Mouse (Mus musculus): ENCODE measurements around the gene 1810062G17Rik. TPM values are rescaled to one million over a fixed set of nuclear protein-coding genes. Genes with fewer than 3 reads are reported as not detected.

1810062G17Rik gene
- polyA plus RNA-seq, 1 experiment = 0.46 TPM

- no peak overlapping the region for H3K4me3 ChIP-seq
Measured at GRCm38 (mm10) chr3:36442426-36442825, 33.3 kb upstream of the 1810062G17Rik start.

GRCm38 (mm10) chr3:36446041-36446440 lies 29.7 kb upstream of the 1810062G17Rik start:
- no peak for TF ChIP-seq E2F4 (IDR thresholded peaks at IDR 0.05; ENCODE audit: insufficient read depth)
- TF ChIP-seq TCF12 (IDR thresholded peaks at IDR 0.05; ENCODE audit: insufficient read depth, poor library complexity, severe bottlenecking) = no peak
- TF ChIP-seq MYOG (IDR thresholded peaks at IDR 0.05; ENCODE audit: control insufficient read depth in 1 of 3, insufficient read depth in 1 of 3, insufficient read length in 2 of 3, low read depth in 2 of 3) = no peak
- TF ChIP-seq USF1 (IDR thresholded peaks at IDR 0.05; ENCODE audit: low read depth) = no peak
- no peak for TF ChIP-seq REST (IDR thresholded peaks at IDR 0.05; ENCODE audit: insufficient read depth, insufficient read length)
- TF ChIP-seq SRF (IDR thresholded peaks at IDR 0.05; ENCODE audit: control insufficient read depth, insufficient read length, low read depth) = no peak
- TF ChIP-seq MAX (IDR thresholded peaks at IDR 0.05; ENCODE audit: low read depth) = no peak
- H3K36me3 ChIP-seq (ENCODE audit: control insufficient read depth, insufficient read depth) = peaks cover 32% of the 10 kb centered on the region
- H3ac ChIP-seq (ENCODE audit: control insufficient read depth, insufficient read length) = no peak overlapping the region
- H3K27me3 ChIP-seq (ENCODE audit: control insufficient read depth, insufficient read depth, insufficient read length) = no peaks in the 10 kb centered on the region
- H3K4me2 ChIP-seq (ENCODE audit: low read depth) = no peak overlapping the region
- H3K79me2 ChIP-seq (ENCODE audit: control insufficient read depth, insufficient read depth) = no peaks in the 10 kb centered on the region
- H3K4me3 ChIP-seq = no peak overlapping the region

More at GRCm38 (mm10) chr3:36442426-36442825, 33.3 kb upstream of the 1810062G17Rik start:
- H3K27me3 ChIP-seq (ENCODE audit: control insufficient read depth, insufficient read depth, insufficient read length) = no peaks in the 10 kb centered on the region
- H3ac ChIP-seq (ENCODE audit: control insufficient read depth, insufficient read length) = no peak overlapping the region
- H3K36me3 ChIP-seq (ENCODE audit: control insufficient read depth, insufficient read depth) = peaks cover 12% of the 10 kb centered on the region
- H3K4me2 ChIP-seq (ENCODE audit: low read depth) = no peak overlapping the region
- no peaks in the 10 kb centered on the region for H3K79me2 ChIP-seq (ENCODE audit: control insufficient read depth, insufficient read depth)
- TF ChIP-seq MYOG (IDR thresholded peaks at IDR 0.05; ENCODE audit: control insufficient read depth in 1 of 3, insufficient read depth in 1 of 3, insufficient read length in 2 of 3, low read depth in 2 of 3) = no peak
- TF ChIP-seq MYOD1 (IDR thresholded peaks at IDR 0.05; ENCODE audit: control insufficient read depth in 1 of 3, insufficient read length in 2 of 3, low read depth in 2 of 3) = no peak
- no peak for TF ChIP-seq TCF12 (IDR thresholded peaks at IDR 0.05; ENCODE audit: insufficient read depth, poor library complexity, severe bottlenecking)
- TF ChIP-seq E2F4 (IDR thresholded peaks at IDR 0.05; ENCODE audit: insufficient read depth) = no peak
- TF ChIP-seq MAX (IDR thresholded peaks at IDR 0.05; ENCODE audit: low read depth) = no peak
- TF ChIP-seq SRF (IDR thresholded peaks at IDR 0.05; ENCODE audit: control insufficient read depth, insufficient read length, low read depth) = no peak
- no peak for TF ChIP-seq REST (IDR thresholded peaks at IDR 0.05; ENCODE audit: insufficient read depth, insufficient read length)
- no peak for TF ChIP-seq USF1 (IDR thresholded peaks at IDR 0.05; ENCODE audit: low read depth)

- H3K79me2 ChIP-seq (ENCODE audit: control insufficient read depth, insufficient read depth) = no peaks in the 10 kb centered on the region
- no peak overlapping the region for H3K4me3 ChIP-seq
- peak; percentile 12 for TF ChIP-seq POLR2AphosphoS2 (IDR thresholded peaks at IDR 0.05; ENCODE audit: insufficient read length, low read depth)
- no peak for TF ChIP-seq POLR2A (IDR thresholded peaks at IDR 0.05; ENCODE audit: insufficient read length, low read depth)
- peaks cover 32% of the 10 kb centered on the region for H3K36me3 ChIP-seq (ENCODE audit: control insufficient read depth, insufficient read depth)
- H3ac ChIP-seq (ENCODE audit: control insufficient read depth, insufficient read length) = no peak overlapping the region
- no peaks in the 10 kb centered on the region for H3K27me3 ChIP-seq (ENCODE audit: control insufficient read depth, insufficient read depth, insufficient read length)
- no peak overlapping the region for H3K4me2 ChIP-seq (ENCODE audit: low read depth)
Measured at GRCm38 (mm10) chr3:36446506-36446905, 29.2 kb upstream of the 1810062G17Rik start.

- Histone ChIP-seq H3K27me3 (ENCODE audit: control insufficient read depth, insufficient read depth, insufficient read length) (no peaks in the 10 kb centered on the region), H3K79me2 (ENCODE audit: control insufficient read depth, insufficient read depth) (no peaks in the 10 kb centered on the region), H3K4me2 (ENCODE audit: low read depth) (no peak overlapping the region), H3K4me3 (no peak overlapping the region), H3K36me3 (ENCODE audit: control insufficient read depth, insufficient read depth) (peaks cover 34% of the 10 kb centered on the region), H3ac (ENCODE audit: control insufficient read depth, insufficient read length) (no peak overlapping the region)
- TF ChIP-seq SRF (IDR thresholded peaks at IDR 0.05; ENCODE audit: control insufficient read depth, insufficient read length, low read depth) = no peak
- TF ChIP-seq MYOG (IDR thresholded peaks at IDR 0.05; ENCODE audit: control insufficient read depth in 1 of 3, insufficient read depth in 1 of 3, insufficient read length in 2 of 3, low read depth in 2 of 3) = no peak
- TF ChIP-seq USF1 (IDR thresholded peaks at IDR 0.05; ENCODE audit: low read depth) = no peak
- no peak for TF ChIP-seq TCF3 (IDR thresholded peaks at IDR 0.05; ENCODE audit: insufficient read length, low read depth)
- TF ChIP-seq POLR2A (IDR thresholded peaks at IDR 0.05; ENCODE audit: insufficient read length, low read depth) = no peak
- TF ChIP-seq REST (IDR thresholded peaks at IDR 0.05; ENCODE audit: insufficient read depth, insufficient read length) = no peak
- TF ChIP-seq MYOD1 (IDR thresholded peaks at IDR 0.05; ENCODE audit: control insufficient read depth in 1 of 3, insufficient read length in 2 of 3, low read depth in 2 of 3) = no peak
- no peak for TF ChIP-seq MAX (IDR thresholded peaks at IDR 0.05; ENCODE audit: low read depth)
- no peak for TF ChIP-seq CEBPB (IDR thresholded peaks at IDR 0.05; ENCODE audit: insufficient read depth, poor library complexity, severe bottlenecking)
- TF ChIP-seq POLR2AphosphoS2 (IDR thresholded peaks at IDR 0.05; ENCODE audit: insufficient read length, low read depth) = no peak
- TF ChIP-seq TCF12 (IDR thresholded peaks at IDR 0.05; ENCODE audit: insufficient read depth, poor library complexity, severe bottlenecking) = no peak
- TF ChIP-seq E2F4 (IDR thresholded peaks at IDR 0.05; ENCODE audit: insufficient read depth) = no peak
Measured at GRCm38 (mm10) chr3:36446918-36447317, 28.8 kb upstream of the 1810062G17Rik start.

GRCm38 (mm10) chr3:36449292-36450165 lies 26.2 kb upstream of the 1810062G17Rik start:
- Histone ChIP-seq H3K27me3 (ENCODE audit: control insufficient read depth, insufficient read depth, insufficient read length) (no peaks in the 10 kb centered on the region), H3K79me2 (ENCODE audit: control insufficient read depth, insufficient read depth) (no peaks in the 10 kb centered on the region), H3K36me3 (ENCODE audit: control insufficient read depth, insufficient read depth) (peaks cover 57% of the 10 kb centered on the region), H3ac (ENCODE audit: control insufficient read depth, insufficient read length) (no peak overlapping the region), H3K4me2 (ENCODE audit: low read depth) (peak overlapping the region; percentile 63), H3K4me3 (no peak overlapping the region)
- peak in 1 of 3 experiments; percentile 45 for TF ChIP-seq MYOD1 (IDR thresholded peaks at IDR 0.05; ENCODE audit: control insufficient read depth in 1 of 3, insufficient read length in 2 of 3, low read depth in 2 of 3)
- TF ChIP-seq TCF12 (IDR thresholded peaks at IDR 0.05; ENCODE audit: insufficient read depth, poor library complexity, severe bottlenecking) = no peak
- TF ChIP-seq POLR2AphosphoS2 (IDR thresholded peaks at IDR 0.05; ENCODE audit: insufficient read length, low read depth) = no peak
- no peak for TF ChIP-seq SRF (IDR thresholded peaks at IDR 0.05; ENCODE audit: control insufficient read depth, insufficient read length, low read depth)
- TF ChIP-seq CEBPB (IDR thresholded peaks at IDR 0.05; ENCODE audit: insufficient read depth, poor library complexity, severe bottlenecking) = peak; percentile 70
- TF ChIP-seq TCF3 (IDR thresholded peaks at IDR 0.05; ENCODE audit: insufficient read length, low read depth) = no peak
- TF ChIP-seq MAX (IDR thresholded peaks at IDR 0.05; ENCODE audit: low read depth) = no peak
- TF ChIP-seq POLR2A (IDR thresholded peaks at IDR 0.05; ENCODE audit: insufficient read length, low read depth) = no peak
- TF ChIP-seq REST (IDR thresholded peaks at IDR 0.05; ENCODE audit: insufficient read depth, insufficient read length) = peak; percentile 22
- TF ChIP-seq E2F4 (IDR thresholded peaks at IDR 0.05; ENCODE audit: insufficient read depth) = no peak
- no peak for TF ChIP-seq USF1 (IDR thresholded peaks at IDR 0.05; ENCODE audit: low read depth)
- TF ChIP-seq MYOG (IDR thresholded peaks at IDR 0.05; ENCODE audit: control insufficient read depth in 1 of 3, insufficient read depth in 1 of 3, insufficient read length in 2 of 3, low read depth in 2 of 3) = no peak

Measured in myocyte (in vitro differentiated cells).